Mouse (Mus musculus): ENCODE measurements around the gene Clec11a. TPM values are rescaled to one million over a fixed set of nuclear protein-coding genes. Genes with fewer than 3 reads are reported as not detected.

Gene Clec11a
- total RNA-seq, 2 experiments from 2014 or later, result 2.6 to 3.6 TPM

Other genes starting within 250 kb of the Clec11a start
- not detected for gene Klk1b21, start 204.6 kb downstream of the Clec11a start, total RNA-seq (2021)
- gene Klk1b22, start 194.2 kb downstream of the Clec11a start, total RNA-seq (2021), result not detected
- gene Klk1b16, start 170.1 kb downstream of the Clec11a start, total RNA-seq (2021), result not detected
- gene Klk1b24, start 118.7 kb downstream of the Clec11a start, total RNA-seq (2021), result not detected
- gene Klk1b3, start 108.7 kb downstream of the Clec11a start, total RNA-seq (2021), result not detected
- not detected for gene Klk1b4, start 99.5 kb downstream of the Clec11a start, total RNA-seq (2021)
- not detected for gene Klk1b5, start 91.0 kb downstream of the Clec11a start, total RNA-seq (2021)
- not detected for gene Klk1, start 81.5 kb downstream of the Clec11a start, total RNA-seq (2021)
- not detected for gene Gm36864, start 70.7 kb downstream of the Clec11a start, total RNA-seq (2021)
- gene 1700028J19Rik, start 60.2 kb downstream of the Clec11a start, total RNA-seq (2021), result 1 to 10 TPM; 1.5 to 2.0 TPM
- 10 to 100 TPM; 88.7 to 94.1 TPM for gene 2410002F23Rik, start 60.2 kb downstream of the Clec11a start, total RNA-seq (2021)
- gene Acp4, start 49.5 kb downstream of the Clec11a start, total RNA-seq (2021), result not detected
- gene Gm15517, start 45.5 kb downstream of the Clec11a start, total RNA-seq (2021), result not detected
- 100 to 1,000 TPM; 512 to 537 TPM for gene Shank1, start 3.4 kb upstream of the Clec11a start, total RNA-seq (2021)
- gene Syt3, start 77.2 kb upstream of the Clec11a start, total RNA-seq (2021), result 10 to 100 TPM; 77.1 to 81.9 TPM
- 1 to 10 TPM; 2.3 TPM for gene 1700008O03Rik, start 78.9 kb upstream of the Clec11a start, total RNA-seq (2021)
- gene Lrrc4b, start 122.1 kb upstream of the Clec11a start, total RNA-seq (2021), result 100 to 1,000 TPM; 269 to 330 TPM
- 10 to 100 TPM; 11.2 to 13.4 TPM for gene Aspdh, start 158.5 kb upstream of the Clec11a start, total RNA-seq (2021)
- gene Josd2, start 161.1 kb upstream of the Clec11a start, total RNA-seq (2021), result 10 to 100 TPM; 60.6 to 63.2 TPM
- gene Emc10, start 189.6 kb upstream of the Clec11a start, total RNA-seq (2021), result 100 to 1,000 TPM; 145 to 164 TPM
- gene Fam71e1, start 189.7 kb upstream of the Clec11a start, total RNA-seq (2021), result 10 to 100 TPM; 26.5 to 32.5 TPM
- gene Mybpc2, start 217.8 kb upstream of the Clec11a start, total RNA-seq (2021), result under 1 TPM in 1 of 2 experiments, not detected in 1; 0.30 TPM
- under 1 TPM in 1 of 2 experiments, not detected in 1; 0.15 TPM for gene Spib, start 225.2 kb upstream of the Clec11a start, total RNA-seq (2021)
- 1 to 10 TPM; 4.2 to 7.0 TPM for gene Pold1, start 241.9 kb upstream of the Clec11a start, total RNA-seq (2021)
- 10 to 100 TPM; 51.0 to 60.7 TPM for gene Nr1h2, start 247.0 kb upstream of the Clec11a start, total RNA-seq (2021)